Mouse (Mus musculus) thymus, adult 2 months (tissue): ENCODE data around the gene C130050O18Rik.
"Not testable (repeated sequence)": the region's sequence is repeated elsewhere in the genome, so short reads cannot be mapped to it uniquely, and the experiment has no call there.

ENCODE experiments used
- CTCF ChIP-seq: fragments of 200-500 bp; IDR thresholded peaks from 2 replicates; pipeline ENCODE4 v1.5.1; 2012; ENCODE audit warnings: mild to moderate bottlenecking, control low read depth, low read length, moderate library complexity, borderline replicate concordance; ENCODE audit not compliant: control insufficient read depth, poor library complexity, insufficient read depth; ENCODE audit errors: extremely low read depth
- POLR2A ChIP-seq: fragments of 200-500 bp; IDR thresholded peaks from 2 replicates; pipeline ENCODE4 v1.6.1; 2012; ENCODE audit warnings: mild to moderate bottlenecking, low read length, control low read depth, moderate library complexity; ENCODE audit not compliant: control insufficient read depth, poor library complexity, insufficient read depth; ENCODE audit errors: extremely low read depth

GRCm38 (mm10) chr5:139390324-139391119 lies 14.6 kb upstream of the C130050O18Rik start:
- TF ChIP-seq CTCF, POLR2A: not testable (repeated sequence)
